Mouse (Mus musculus): Measurements from ENCODE around the gene Deup1. TPM values are rescaled to one million over a fixed set of nuclear protein-coding genes. Genes with fewer than 3 reads are reported as not detected.

The Deup1 gene
- polyA plus RNA-seq, 1 experiment: not detected

- H3K4me2 ChIP-seq (ENCODE audit: low read depth): no peak overlapping the region
- H3K4me3 ChIP-seq: no peak overlapping the region
- H3K27me3 ChIP-seq (ENCODE audit: control insufficient read depth, insufficient read depth, insufficient read length): no peaks in the 10 kb centered on the region
- H3ac ChIP-seq (ENCODE audit: control insufficient read depth, insufficient read length): no peak overlapping the region
- H3K79me2 ChIP-seq (ENCODE audit: control insufficient read depth, insufficient read depth): no peaks in the 10 kb centered on the region
- TF ChIP-seq POLR2A (IDR thresholded peaks at IDR 0.05; ENCODE audit: insufficient read length, low read depth) (no peak), USF1 (IDR thresholded peaks at IDR 0.05; ENCODE audit: low read depth) (no peak), E2F4 (IDR thresholded peaks at IDR 0.05; ENCODE audit: insufficient read depth) (no peak), CEBPB (IDR thresholded peaks at IDR 0.05; ENCODE audit: insufficient read depth, poor library complexity, severe bottlenecking) (no peak), TCF3 (IDR thresholded peaks at IDR 0.05; ENCODE audit: insufficient read length, low read depth) (no peak), MAX (IDR thresholded peaks at IDR 0.05; ENCODE audit: low read depth) (no peak), POLR2AphosphoS2 (IDR thresholded peaks at IDR 0.05; ENCODE audit: insufficient read length, low read depth) (no peak), MYOD1 (IDR thresholded peaks at IDR 0.05; ENCODE audit: control insufficient read depth in 1 of 3, insufficient read length in 2 of 3, low read depth in 2 of 3) (no peak), SRF (IDR thresholded peaks at IDR 0.05; ENCODE audit: control insufficient read depth, insufficient read length, low read depth) (no peak), REST (IDR thresholded peaks at IDR 0.05; ENCODE audit: insufficient read depth, insufficient read length) (no peak)
- no peaks in the 10 kb centered on the region for H3K36me3 ChIP-seq (ENCODE audit: control insufficient read depth, insufficient read depth)
Observed at GRCm38 (mm10) chr9:15536861-15537426, 90.8 kb downstream of the Deup1 start.

GRCm38 (mm10) chr9:15535418-15535817 lies 92.3 kb downstream of the Deup1 start:
- Histone ChIP-seq H3K36me3 (ENCODE audit: control insufficient read depth, insufficient read depth) (no peaks in the 10 kb centered on the region), H3K27me3 (ENCODE audit: control insufficient read depth, insufficient read depth, insufficient read length) (no peaks in the 10 kb centered on the region), H3ac (ENCODE audit: control insufficient read depth, insufficient read length) (no peak overlapping the region), H3K4me2 (ENCODE audit: low read depth) (no peak overlapping the region), H3K4me3 (no peak overlapping the region), H3K79me2 (ENCODE audit: control insufficient read depth, insufficient read depth) (no peaks in the 10 kb centered on the region)
- no peak for TF ChIP-seq SRF (IDR thresholded peaks at IDR 0.05; ENCODE audit: control insufficient read depth, insufficient read length, low read depth)

GRCm38 (mm10) chr9:15534110-15534509 lies 93.6 kb downstream of the Deup1 start:
- no peak overlapping the region for H3K4me2 ChIP-seq (ENCODE audit: low read depth)
- H3K36me3 ChIP-seq (ENCODE audit: control insufficient read depth, insufficient read depth): no peaks in the 10 kb centered on the region
- H3K4me3 ChIP-seq: no peak overlapping the region
- H3ac ChIP-seq (ENCODE audit: control insufficient read depth, insufficient read length): no peak overlapping the region
- H3K79me2 ChIP-seq (ENCODE audit: control insufficient read depth, insufficient read depth): no peaks in the 10 kb centered on the region
- no peaks in the 10 kb centered on the region for H3K27me3 ChIP-seq (ENCODE audit: control insufficient read depth, insufficient read depth, insufficient read length)
- TF ChIP-seq MAX (IDR thresholded peaks at IDR 0.05; ENCODE audit: low read depth) (no peak), SRF (IDR thresholded peaks at IDR 0.05; ENCODE audit: control insufficient read depth, insufficient read length, low read depth) (no peak), REST (IDR thresholded peaks at IDR 0.05; ENCODE audit: insufficient read depth, insufficient read length) (no peak), POLR2A (IDR thresholded peaks at IDR 0.05; ENCODE audit: insufficient read length, low read depth) (no peak)

GRCm38 (mm10) chr9:15533336-15534070 lies 94.2 kb downstream of the Deup1 start:
- H3K27me3 ChIP-seq (ENCODE audit: control insufficient read depth, insufficient read depth, insufficient read length): no peaks in the 10 kb centered on the region
- H3K4me3 ChIP-seq: no peak overlapping the region
- no peaks in the 10 kb centered on the region for H3K36me3 ChIP-seq (ENCODE audit: control insufficient read depth, insufficient read depth)
- no peak overlapping the region for H3K4me2 ChIP-seq (ENCODE audit: low read depth)
- H3K79me2 ChIP-seq (ENCODE audit: control insufficient read depth, insufficient read depth): no peaks in the 10 kb centered on the region
- H3ac ChIP-seq (ENCODE audit: control insufficient read depth, insufficient read length): no peak overlapping the region
- TF ChIP-seq CEBPB (IDR thresholded peaks at IDR 0.05; ENCODE audit: insufficient read depth, poor library complexity, severe bottlenecking) (no peak), MYOD1 (IDR thresholded peaks at IDR 0.05; ENCODE audit: control insufficient read depth in 1 of 3, insufficient read length in 2 of 3, low read depth in 2 of 3) (peak in 1 of 3 experiments; percentile 22), MYOG (IDR thresholded peaks at IDR 0.05; ENCODE audit: control insufficient read depth in 1 of 3, insufficient read depth in 1 of 3, insufficient read length in 2 of 3, low read depth in 2 of 3) (peak in 1 of 3 experiments; percentile 43)

GRCm38 (mm10) chr9:15531204-15531603 lies 96.5 kb downstream of the Deup1 start:
- H3K27me3 ChIP-seq (ENCODE audit: control insufficient read depth, insufficient read depth, insufficient read length): no peaks in the 10 kb centered on the region
- no peak overlapping the region for H3K4me3 ChIP-seq
- H3K4me2 ChIP-seq (ENCODE audit: low read depth): no peak overlapping the region
- no peaks in the 10 kb centered on the region for H3K36me3 ChIP-seq (ENCODE audit: control insufficient read depth, insufficient read depth)
- H3K79me2 ChIP-seq (ENCODE audit: control insufficient read depth, insufficient read depth): no peaks in the 10 kb centered on the region
- H3ac ChIP-seq (ENCODE audit: control insufficient read depth, insufficient read length): no peak overlapping the region
- TF ChIP-seq MYOD1 (IDR thresholded peaks at IDR 0.05; ENCODE audit: control insufficient read depth in 1 of 3, insufficient read length in 2 of 3, low read depth in 2 of 3) (no peak), TCF12 (IDR thresholded peaks at IDR 0.05; ENCODE audit: insufficient read depth, poor library complexity, severe bottlenecking) (no peak), POLR2AphosphoS2 (IDR thresholded peaks at IDR 0.05; ENCODE audit: insufficient read length, low read depth) (no peak), CEBPB (IDR thresholded peaks at IDR 0.05; ENCODE audit: insufficient read depth, poor library complexity, severe bottlenecking) (no peak), MAX (IDR thresholded peaks at IDR 0.05; ENCODE audit: low read depth) (no peak), USF1 (IDR thresholded peaks at IDR 0.05; ENCODE audit: low read depth) (no peak), SRF (IDR thresholded peaks at IDR 0.05; ENCODE audit: control insufficient read depth, insufficient read length, low read depth) (no peak), E2F4 (IDR thresholded peaks at IDR 0.05; ENCODE audit: insufficient read depth) (no peak), REST (IDR thresholded peaks at IDR 0.05; ENCODE audit: insufficient read depth, insufficient read length) (no peak), TCF3 (IDR thresholded peaks at IDR 0.05; ENCODE audit: insufficient read length, low read depth) (no peak)
